Mouse (Mus musculus) heart, postnatal 0 days (tissue): ENCODE measurements around the gene Lrrc42.

Source experiments
- CTCF ChIP-seq: IDR thresholded peaks from 2 replicates; pipeline ENCODE4 v1.5.1; 2016; ENCODE audit warnings: antibody characterized with exemption, control low read depth, low read depth
- EP300 ChIP-seq: IDR thresholded peaks from 2 replicates; pipeline ENCODE4 v1.6.1; 2016; ENCODE audit warnings: antibody characterized with exemption, low read depth

- TF ChIP-seq CTCF (no peak), EP300 (no peak)
Observed at GRCm38 (mm10) chr4:107207016-107207415, 46.3 kb downstream of the Lrrc42 start.
